Mouse (Mus musculus): ENCODE results near the gene Paqr8. TPM values are rescaled to one million over a fixed set of nuclear protein-coding genes. Genes with fewer than 3 reads are reported as not detected.

The Paqr8 gene
- polyA plus RNA-seq (2012), result 0.02 and 0.08 TPM in 2 replicates

DNA sequence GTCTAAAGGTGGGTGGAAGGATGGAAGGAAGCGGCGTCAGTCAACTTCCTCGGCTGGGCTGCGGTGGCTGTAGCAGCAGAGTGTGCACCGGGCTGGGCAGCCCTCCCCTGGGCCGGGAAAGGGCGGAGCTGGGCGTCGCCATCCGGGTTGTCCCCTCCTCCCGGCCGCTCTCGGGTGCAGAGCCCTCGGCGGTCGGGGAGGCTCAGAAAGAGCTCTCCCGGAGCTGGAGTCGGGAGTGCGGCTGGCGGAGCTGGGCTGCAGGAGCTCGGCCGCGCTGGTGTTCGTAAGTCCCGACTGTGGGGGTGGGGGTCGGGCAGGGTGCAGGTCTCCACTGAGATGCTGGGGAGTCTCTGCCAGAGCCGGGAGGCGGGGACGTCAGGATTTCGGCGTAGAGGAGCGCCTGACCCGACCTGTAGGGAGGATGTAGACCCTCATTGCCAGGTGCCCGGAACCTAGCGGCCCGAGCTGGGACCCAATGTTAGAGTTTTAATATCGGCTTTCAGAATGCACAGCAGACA, at the start of gene Paqr8:
TSS of gene Paqr8 (plus strand) at position 203 of the 518 bp plus-strand sequence.
- no peak for TF ChIP-seq GATA1 (IDR thresholded peaks at IDR 0.05; ENCODE audit: low read length)

DNA sequence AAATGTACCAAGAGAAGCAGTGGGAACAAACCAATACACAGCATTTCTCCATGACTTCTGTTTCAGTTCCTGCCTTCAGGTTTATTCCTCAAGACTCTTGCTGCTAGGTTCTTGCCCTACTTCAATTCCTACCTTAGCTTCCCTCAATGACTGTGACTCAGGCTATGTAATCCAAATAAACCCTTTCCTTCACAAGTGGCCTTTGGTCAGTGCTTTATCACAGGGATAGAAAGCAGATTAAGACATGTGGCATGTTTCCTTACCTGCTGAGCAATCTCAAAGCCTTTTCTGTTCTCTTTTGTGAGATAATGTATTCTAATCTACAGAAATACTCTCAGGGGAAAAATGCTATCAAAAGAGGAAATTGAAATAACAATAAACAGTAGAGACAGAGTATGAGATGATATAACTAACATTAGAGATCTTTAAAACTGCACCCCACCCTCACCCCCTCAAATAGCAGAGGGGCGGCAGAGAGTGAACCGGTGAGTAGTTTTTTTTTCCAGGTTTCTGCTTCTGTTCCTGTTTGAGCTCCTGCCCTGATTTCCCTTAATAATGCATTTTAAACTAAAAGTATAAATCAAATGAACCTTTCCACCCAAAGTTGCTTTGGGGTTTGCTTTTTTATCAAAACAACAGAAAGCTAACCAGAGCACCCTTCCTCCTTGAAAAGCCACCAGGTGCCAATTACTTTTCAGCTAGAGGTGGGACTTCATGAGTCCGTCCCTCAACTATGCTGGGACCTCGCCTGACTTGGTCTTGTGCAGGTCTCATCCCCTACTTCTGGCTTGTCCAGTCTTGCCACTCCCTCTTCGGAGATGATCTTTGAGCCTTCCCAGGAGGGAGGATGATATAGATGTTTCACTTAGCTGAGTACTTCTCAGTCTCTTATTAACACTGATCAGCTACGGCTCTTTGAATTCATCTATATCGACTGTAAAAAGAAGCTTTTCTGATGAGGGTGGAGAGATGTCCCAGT, 33.2 kb upstream of the Paqr8 start:
- no peak for TF ChIP-seq GATA1 (IDR thresholded peaks at IDR 0.05; ENCODE audit: low read length)

DNA sequence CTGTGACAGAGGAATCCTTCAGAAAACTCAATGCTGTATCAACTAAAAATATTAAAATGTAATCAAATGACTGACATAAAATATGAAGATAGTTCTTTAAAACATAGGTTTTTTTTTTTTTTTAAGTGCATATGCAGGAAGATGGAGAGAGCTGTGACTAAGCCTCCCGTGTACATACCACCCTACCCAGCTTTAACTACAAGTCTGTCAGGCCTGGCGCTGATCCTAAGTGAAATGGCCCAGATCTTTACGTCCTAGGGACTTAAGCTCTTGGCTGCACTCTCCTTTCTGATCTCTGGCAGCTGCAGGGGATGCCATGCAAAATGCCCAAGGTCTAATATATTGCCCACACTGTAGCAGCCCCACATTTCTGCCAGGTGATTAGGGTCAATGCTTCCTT, 29.6 kb upstream of the Paqr8 start:
- TF ChIP-seq GATA1 (IDR thresholded peaks at IDR 0.05; ENCODE audit: low read length), result no peak

DNA sequence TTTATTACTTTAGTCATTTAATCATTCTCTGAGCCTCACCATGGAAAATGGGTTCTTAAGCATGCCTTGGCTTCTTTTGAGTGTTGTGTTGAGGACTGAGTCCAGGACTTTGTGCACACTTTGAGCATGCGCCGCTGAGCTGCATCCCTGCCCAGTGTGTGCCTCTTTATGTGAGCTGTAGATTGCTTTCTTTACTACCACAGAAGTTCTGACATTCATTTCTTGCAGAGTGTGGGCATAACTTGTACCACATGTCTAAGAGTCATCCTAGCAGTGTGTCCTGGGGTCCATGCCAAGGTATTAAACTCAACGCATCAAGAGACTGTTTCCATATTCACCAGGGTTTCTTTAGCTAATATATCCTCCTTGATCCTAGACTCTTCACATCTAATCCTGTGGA, 28.5 kb upstream of the Paqr8 start:
- no peak for TF ChIP-seq GATA1 (IDR thresholded peaks at IDR 0.05; ENCODE audit: low read length)

DNA sequence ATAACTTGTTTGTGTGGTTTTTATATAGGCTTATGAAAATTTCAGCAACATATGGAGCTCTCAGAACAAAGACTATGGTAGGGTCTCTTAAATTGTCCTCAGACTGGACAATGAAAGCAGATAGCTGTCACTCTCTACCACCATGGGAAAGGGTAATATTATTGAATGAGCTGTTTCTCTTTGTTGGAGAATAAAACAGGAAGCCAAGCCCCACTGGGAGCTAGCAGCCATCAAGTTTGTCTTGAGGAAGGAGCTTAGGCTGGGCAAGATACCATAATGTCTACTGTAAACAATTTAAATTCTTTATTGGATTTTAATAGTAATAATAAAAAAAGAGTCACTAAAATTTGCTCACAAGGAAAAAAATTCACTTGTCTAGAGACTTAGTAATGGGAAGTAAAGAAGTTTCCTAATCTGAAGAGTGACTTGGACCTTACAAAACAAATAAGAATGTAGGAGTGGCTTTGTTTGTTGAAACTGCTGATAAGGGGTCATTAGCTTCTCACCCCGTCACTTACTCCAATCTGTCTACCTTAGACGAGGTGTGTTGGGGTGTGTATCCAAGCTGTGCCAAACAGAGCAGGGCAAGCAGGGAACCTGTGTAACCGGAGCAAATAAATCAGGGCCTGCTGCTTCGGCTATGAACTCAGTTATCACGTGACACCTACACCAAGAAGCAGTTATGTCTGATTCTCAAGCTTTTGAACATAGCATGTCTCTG, 26.8 kb upstream of the Paqr8 start:
- no peak for TF ChIP-seq GATA1 (IDR thresholded peaks at IDR 0.05; ENCODE audit: low read length)

DNA sequence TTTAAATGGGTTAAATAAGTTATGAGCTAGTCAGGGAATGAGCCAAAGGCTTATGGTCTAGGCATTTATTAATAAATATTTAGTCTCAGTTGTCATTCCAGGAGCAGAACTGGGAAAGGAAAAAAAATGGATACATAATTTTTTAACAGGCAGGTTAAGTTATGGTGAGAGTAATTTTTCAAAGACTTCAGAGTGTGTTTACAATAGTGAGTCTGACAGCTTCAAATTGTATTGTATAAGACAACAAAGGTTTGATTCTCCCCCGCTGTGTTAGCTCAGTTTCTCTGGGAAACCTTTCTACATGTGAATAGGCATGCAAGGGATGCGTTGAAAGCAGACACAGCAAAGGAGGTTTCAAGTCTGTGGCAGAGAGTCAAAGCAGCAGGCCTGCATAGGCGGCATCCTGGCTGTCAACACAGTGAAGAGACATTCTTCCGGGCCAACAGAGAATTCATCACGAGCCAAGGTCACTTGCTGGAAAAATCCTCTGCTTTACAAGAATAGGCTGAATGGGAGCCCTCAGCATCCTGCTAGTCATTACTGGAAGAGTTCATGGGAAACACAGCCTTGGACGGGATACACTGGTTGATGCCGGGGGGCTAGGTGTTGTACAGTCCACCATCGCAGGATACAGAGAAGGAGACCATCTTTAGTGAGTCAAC, 23.0 kb upstream of the Paqr8 start:
- no peak for TF ChIP-seq GATA1 (IDR thresholded peaks at IDR 0.05; ENCODE audit: low read length)

DNA sequence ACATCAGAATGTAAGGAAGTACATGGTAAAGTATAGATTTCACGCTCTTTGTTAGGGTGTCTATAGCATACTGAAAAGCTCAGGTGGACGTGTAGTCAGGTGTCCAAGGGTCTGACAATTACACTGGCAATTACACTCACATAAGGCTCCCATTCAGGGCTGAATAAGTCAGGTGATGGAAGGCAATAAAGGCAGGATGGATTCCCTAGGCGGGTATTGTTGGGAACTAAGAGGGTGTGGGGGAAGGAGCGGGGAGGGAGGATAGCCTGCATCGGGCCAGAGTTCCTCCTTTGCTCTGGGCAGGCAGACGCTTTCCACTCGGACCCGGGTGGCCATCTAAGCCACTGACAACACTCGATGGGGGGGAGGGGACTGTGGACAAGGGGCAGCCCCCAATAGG, 22.4 kb upstream of the Paqr8 start:
- no peak for TF ChIP-seq GATA1 (IDR thresholded peaks at IDR 0.05; ENCODE audit: low read length)

DNA sequence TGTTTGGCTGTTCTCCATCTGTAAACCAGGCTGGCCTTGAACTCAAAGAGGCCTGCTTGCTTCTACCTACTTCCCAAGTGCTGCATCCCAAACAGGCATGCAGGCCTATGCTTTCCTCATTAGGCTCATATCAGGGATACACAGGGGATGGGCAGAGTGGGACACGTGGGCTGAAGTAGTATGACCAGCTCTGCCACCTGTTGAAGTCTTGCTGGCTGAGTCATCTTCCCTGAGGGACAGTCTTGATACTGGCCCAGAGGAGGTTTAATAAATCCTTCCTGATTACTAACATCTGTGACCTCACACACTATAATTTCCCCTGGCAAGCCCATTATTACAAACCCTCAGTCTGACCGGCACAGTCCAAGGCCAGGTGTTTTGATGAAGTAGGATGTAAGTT, 19.5 kb upstream of the Paqr8 start:
- no peak for TF ChIP-seq GATA1 (IDR thresholded peaks at IDR 0.05; ENCODE audit: low read length)

DNA sequence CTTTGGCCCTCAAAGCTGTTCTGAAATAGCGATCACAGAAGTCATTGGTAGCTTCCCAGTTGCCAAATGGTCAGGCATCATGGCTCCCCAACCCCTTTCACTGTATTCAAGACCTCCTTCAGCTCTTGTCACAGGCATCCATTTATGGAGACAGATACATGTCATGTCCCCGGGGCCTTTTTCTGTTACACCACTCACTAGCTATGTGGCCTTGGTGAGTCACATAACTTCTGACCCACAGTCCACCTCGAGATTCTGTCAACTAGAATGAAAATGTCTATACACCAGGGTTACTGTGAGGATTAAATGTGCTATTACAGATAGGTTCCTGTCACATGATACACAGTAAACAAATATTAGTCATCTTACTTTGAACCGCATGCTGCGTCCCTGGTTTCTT, 17.9 kb upstream of the Paqr8 start:
- no peak for TF ChIP-seq GATA1 (IDR thresholded peaks at IDR 0.05; ENCODE audit: low read length)

DNA sequence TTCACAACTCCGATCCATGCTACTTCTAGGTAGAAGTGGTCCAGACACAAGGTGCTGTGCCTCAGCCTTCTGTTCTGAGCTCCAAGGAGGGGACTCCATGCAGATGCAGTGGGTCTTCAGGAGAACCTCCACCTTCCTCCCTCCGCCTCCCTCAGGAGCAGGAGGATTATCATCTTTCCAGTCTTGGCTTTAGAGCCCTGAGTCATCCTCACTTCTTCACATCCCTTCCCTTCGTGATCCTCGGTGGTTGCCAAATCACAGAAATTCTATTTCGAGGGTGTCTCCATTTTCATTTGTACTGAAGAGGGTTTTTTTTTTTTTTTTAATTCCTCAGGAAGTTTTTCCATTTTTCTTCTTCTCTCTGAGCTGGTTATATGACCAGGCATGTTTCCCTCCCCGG, 16.3 kb upstream of the Paqr8 start:
- TF ChIP-seq GATA1 (IDR thresholded peaks at IDR 0.05; ENCODE audit: low read length), result no peak

DNA sequence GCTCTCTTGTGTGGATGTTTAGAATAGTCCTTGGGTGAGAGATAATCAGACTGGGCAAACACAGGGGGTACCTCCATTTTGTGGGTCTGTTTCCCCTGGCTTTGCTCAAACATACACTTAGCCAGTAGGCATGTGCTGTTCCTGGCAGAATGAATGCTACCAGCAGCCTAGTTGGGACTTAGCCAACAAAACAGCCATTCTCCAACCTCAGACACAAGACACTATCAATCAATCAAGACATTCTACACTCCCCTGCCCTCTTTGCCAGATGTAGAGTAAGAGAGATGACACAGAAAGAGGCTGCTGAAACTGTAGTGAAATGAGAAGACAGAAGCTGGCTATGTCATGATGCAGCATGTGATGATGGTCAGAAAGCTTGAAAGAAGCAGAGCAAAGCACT, 13.1 kb upstream of the Paqr8 start:
- no peak for TF ChIP-seq GATA1 (IDR thresholded peaks at IDR 0.05; ENCODE audit: low read length)

DNA sequence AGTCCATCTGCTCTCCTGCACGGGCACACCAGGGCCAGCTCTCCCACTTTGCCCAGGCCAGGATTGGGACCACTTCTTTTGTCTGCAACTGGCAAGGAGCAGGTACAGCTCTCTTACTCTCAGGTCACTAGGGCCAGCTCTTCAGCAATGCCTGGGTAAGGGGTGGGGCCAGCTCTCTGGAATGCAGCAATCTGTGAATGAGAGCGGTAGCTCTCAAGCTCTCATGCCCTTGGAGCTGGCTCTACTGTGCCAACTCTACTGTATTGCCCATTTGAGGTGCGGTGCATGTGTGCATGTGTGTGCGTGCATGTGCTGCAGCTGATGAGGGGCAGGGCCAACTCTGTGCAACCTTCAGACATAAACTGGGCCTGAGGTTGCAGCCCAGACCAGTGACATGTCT, 11.0 kb upstream of the Paqr8 start:
- TF ChIP-seq GATA1 (IDR thresholded peaks at IDR 0.05; ENCODE audit: low read length), result no peak

DNA sequence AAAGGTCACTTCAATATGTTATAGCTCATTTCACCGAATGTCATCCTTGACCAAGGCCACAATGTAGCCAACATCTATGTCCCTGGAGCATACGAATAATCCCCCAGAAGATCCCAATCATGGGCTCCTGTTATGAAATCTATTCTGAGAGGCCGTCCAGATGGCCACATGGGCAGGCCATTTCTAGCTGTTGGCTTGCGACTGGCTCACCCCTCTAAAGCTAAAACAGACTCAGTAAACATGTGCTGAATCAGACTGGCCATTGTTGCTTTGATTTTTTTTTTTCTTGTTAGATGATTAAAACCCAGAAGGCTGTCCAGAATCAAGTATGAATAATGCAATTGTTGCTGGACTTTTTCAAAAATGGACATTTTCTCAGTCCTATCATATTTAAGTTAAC, 7.3 kb upstream of the Paqr8 start:
- TF ChIP-seq GATA1 (IDR thresholded peaks at IDR 0.05; ENCODE audit: low read length), result no peak

DNA sequence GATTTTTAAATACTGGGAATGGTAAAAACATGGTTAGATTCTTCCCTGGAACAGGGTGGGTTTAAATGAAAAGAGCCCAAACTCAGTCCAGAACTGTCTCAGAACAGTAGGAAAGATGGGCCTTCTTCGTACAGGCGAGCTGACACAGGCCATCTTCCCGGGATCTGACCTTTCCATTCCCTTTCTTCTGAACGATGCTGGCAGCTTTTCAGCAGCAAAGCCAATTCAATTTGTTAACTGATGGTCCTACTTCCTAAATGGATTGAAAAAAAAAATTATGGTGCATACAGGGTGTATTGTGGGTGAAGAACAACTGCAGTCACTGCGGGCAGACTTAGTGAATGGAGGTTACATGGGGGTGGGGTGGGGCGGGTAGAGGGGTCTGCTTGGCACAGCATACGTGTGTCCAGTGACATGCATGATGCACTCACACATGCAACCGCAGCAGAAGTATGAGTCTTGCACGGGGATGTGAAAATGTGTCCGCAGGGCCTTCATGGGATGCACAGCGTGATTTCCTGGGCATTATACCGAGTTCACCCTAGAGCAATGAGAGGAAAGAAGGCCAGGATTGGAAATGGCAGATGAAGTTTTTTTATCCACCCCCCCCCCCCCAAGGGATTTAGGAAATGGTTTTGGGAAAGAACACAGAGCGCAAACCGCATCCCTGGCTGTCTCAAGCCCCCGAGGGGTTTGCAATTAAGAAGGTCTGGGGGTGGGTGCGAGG, 566 bp upstream of the Paqr8 start:
- no peak for TF ChIP-seq GATA1 (IDR thresholded peaks at IDR 0.05; ENCODE audit: low read length)

DNA sequence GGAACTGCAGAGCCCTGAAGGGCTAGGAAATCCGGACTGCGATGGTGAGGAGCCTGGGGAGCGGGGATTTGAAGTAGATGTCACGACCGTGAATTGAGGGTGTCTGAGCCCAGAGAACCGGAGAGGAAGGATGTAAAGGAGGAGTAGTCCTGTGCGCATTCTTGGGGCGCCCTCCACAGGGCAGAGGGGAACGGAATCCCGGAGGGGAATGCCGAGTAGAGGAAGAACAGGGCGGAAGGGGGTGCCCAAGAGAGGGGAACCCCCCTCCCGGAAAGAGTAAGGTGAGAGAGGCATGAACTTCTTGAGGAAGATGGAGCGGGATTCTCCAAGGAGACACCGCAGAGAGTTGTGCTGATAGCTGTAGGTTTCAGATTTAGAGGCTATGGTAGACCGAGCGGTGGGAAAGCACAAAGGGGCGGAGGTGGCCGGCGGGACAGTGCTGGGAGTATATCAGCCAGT, 564 bp downstream of the Paqr8 start:
- TF ChIP-seq GATA1 (IDR thresholded peaks at IDR 0.05; ENCODE audit: low read length), result no peak
